Mouse (Mus musculus) brown adipose tissue, adult 24 weeks (tissue): ENCODE data around the gene Stat6. TPM values are rescaled to one million over a fixed set of nuclear protein-coding genes. Genes with fewer than 3 reads are reported as not detected.
A peak's percentile ranks its signal among the peaks of the same experiment; 100 is the strongest.

Source experiments
- H3K27ac ChIP-seq: fragments of 200-500 bp; replicated peaks from 2 replicates; pipeline ENCODE4 v1.5.1; 2012; ENCODE audit warnings: low read depth, mild to moderate bottlenecking, low read length
- H3K4me1 ChIP-seq: fragments of 200-500 bp; 2 replicates; pipeline ENCODE4 v1.6.1; 2012; ENCODE audit warnings: low read length, mixed read lengths; ENCODE audit not compliant: control insufficient read depth, insufficient read depth, insufficient read length
- H3K4me3 ChIP-seq: fragments of 200-500 bp; 2 replicates; pipeline ENCODE4 v1.5.1; 2012; ENCODE audit warnings: low read depth, mild to moderate bottlenecking, low read length, moderate library complexity; ENCODE audit not compliant: insufficient read depth
- polyA plus RNA-seq: library from polyadenylated mRNA; stranded (reverse); fragments of >200 nt; gene quantifications from 2 replicates; pipeline ENCODE4 v1.2.4, GENCODE M21; 2012; ENCODE audit not compliant: missing spikeins, insufficient read depth, insufficient read length

Stat6 gene
- polyA plus RNA-seq, 1 experiment = 24.7 TPM

DNA sequence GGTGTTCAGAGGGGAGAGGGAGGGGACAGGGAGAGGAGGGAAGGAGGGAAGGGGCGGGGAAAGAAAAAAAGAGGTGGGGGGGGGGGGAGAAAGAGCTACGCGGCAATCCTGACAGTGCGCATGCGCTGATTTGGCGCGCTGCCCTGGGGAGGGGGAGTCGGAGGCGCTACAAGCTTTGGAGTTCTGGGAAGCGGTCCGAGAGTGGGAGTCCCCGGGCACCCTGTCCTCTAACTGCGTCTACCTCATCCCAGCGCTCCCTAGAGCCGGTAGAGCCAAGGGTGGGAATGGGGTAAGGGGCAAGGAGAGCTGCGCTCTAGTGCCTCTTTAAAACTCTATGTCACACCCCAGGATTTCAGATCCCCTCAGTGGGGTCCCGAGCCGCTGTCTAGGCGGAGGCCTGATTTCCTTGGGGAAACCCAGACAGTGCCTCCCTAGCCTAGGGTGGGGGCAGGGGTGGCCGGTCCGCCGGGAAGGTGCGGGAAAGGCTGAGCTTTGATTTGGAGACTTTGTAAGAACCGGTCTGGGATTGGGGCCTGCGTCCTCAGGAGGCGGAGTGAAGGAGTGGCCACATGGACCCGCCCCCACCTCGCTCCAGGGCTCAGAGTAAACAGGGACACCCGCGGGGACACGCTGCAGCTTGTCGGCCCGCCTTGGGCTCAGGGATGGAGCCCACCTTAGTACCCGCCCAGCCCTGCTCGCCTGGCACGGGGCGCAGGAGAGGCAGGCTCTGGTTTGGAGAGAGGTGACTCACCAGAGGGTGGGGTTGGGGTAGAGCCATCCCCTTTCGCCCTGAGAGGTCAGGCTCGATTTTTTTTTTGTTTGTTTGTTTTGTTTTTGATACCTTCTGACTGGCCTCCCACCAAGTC, 21.4 kb upstream of the Stat6 start:
- H3K27ac ChIP-seq = peak overlapping the region; percentile 87
- peaks cover 17% of the 10 kb centered on the region for H3K4me1 ChIP-seq
- peak overlapping the region; percentile 70 for H3K4me3 ChIP-seq

DNA sequence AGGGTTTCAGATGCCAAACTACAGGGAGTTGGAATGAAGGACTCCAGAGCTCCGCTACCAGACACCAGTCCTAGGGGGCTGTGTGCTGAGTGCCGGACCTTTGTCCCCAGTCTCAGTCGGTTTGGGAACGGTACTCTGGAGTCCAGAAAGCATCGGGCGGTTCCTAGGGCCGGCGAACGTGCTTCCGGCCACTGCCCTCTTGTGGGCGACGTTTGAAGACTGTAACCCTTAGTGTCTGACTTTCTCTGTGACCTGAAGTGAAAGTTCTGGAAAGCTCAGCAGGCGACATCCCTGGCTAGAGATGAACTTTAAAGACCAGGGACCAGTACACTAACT, 20.8 kb upstream of the Stat6 start:
- Histone ChIP-seq H3K4me1 (peaks cover 13% of the 10 kb centered on the region), H3K4me3 (peak overlapping the region; percentile 70), H3K27ac (peak overlapping the region; percentile 87)

DNA sequence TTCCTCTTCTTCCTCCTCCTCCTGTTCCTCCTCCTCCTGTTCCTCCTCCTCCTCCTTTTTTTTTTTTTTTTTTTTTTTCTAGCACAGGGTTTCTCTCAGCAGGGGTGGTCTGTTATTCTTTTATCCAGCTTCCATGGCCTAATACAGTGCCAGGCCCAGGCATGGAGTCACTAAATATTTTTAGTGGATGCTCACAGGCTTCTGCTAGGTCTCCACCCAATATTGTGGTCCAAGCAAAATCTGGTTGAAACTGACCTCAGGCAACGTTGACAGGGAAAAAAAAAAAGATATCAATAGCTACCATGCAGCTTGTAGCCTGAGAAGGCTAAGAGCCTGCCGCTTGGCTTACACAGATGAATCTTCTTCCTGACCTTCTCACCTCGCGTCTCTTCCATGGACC, 20.1 kb upstream of the Stat6 start:
- Histone ChIP-seq H3K4me3 (no peak overlapping the region), H3K4me1 (peaks cover 7% of the 10 kb centered on the region; the same call in 1 of the 2 replicates), H3K27ac (peak overlapping the region; percentile 87)

DNA sequence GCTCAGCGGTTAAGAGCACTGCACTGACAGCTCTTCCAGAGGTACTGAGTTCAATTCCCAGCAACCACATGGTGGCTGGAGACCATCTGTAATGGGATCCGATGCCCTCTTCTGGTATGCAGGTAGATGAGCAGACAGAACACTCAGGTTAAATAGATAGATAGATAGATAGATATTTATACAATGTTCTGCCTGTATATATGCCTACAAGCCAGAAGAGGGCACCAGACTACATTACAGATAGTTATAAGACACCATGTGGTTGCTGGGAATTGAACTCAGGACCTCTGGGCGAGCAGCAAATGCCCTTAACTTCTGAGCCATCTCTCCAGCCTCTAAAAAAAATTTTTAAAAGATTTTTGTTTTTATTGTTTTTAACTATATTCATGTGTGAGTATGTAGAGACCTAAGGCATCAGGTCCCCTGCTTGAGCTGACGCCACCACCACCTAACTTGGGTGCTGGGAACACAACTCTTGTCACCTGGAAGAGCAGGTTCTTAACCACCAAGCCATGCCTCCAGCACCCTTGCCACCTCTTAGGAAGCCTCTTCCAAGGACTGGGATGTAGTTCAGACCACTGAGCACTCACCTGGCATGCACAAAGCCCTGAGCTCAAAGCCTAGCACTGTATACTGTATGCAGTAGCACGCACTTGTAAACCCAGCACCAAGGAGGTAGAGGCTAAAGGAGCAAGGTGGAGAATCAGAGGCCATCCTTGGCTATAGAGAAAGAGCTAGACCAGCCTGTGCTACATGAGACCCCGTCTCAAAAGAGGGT, 19.2 kb upstream of the Stat6 start:
- no peak overlapping the region for H3K4me3 ChIP-seq
- no peak overlapping the region for H3K27ac ChIP-seq
- peaks cover 3% of the 10 kb centered on the region; the same call in 1 of the 2 replicates for H3K4me1 ChIP-seq

DNA sequence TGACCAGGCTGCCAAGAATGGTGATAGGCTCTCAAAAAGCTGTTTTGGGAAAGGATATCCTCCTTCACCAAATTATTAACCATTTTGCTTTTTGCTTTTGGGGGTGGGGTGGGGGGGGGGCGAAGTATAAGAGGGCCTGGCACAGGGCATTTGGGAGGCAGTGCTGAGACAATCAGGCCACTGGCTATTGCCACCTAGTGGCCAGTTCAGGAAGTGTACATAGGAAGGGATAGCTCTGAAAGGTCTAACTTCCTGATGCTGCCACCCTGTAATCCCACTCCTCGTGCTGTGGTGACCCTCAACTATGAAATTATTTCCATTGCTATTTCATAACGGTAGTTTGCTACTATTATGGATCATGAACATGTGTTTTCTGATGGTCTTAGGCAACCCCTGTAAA, 16.4 kb upstream of the Stat6 start:
- no peak overlapping the region for H3K4me3 ChIP-seq
- H3K27ac ChIP-seq = no peak overlapping the region
- no peaks in the 10 kb centered on the region for H3K4me1 ChIP-seq

DNA sequence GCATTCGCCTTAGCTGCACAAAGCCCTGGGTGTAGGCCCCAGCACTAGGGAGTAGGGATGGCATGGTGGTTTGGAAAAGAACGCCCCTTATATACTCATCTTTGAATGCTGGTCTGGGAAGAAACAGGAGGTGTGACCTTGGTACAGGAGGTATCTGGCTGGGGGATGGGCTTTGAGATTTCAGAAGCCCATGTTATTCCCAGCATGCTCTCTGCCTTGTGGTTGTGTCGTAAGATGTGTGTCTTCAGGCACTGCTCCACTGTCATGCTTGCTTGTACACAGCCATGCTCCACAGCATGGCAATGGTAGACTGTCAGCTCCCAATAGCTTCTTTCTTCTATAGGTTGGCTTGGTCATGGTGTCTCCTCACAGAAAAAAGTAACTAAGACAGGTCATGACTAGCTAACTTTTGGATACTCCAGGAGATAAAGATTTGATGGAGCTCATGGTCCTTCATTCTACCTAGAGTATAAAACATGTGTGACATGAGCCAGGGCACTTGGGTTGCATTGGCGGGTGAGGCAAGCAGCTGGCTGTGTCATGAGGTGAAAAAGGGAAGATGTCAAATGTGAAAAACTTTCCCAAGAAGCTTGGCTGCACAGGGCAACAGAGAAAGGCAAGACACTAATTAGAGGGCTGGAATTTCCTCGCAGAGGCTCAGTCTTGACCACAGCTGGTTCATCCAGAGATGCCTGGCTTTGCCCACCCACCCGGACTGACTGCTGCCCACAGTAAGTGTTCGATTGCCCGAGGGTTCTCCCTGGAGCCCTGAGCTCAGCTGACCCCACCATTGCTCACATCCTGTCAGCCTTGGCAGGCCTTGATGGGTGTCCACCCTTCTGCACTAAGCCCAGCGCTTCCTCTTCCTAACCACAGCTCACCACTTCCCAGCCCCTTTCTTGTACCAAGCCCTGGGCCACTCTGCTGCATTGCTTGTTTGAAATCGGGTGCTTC, 11.2 kb upstream of the Stat6 start:
- peak overlapping the region; percentile 44; the same call in 1 of the 2 replicates for H3K27ac ChIP-seq

DNA sequence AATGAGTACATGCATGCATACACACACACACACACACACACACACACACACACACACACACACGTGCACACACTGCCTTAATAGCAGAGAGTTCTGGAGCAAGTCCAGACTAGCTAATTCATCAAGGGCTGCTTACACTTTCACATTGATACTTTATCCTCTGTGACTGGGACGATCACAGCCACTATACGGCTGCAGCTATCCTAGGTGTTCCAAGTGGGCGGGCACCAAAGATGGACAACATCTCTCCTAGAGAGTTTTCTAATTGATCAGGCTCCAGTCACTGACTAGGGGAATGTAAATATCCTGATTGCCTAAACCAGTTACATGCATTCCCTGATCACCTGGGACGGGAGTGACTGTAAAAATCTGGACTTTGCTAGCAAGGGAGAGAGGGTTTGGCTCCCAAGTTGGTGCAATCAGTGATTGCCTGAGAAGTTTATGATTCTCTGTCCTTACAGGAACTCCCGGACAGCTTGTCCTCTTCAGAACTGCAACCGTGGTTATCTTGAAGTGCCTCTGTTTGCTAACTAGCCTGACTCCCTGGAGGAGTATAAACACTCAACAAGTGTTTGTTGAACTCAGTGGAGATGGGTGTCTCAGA, 10.0 kb upstream of the Stat6 start:
- Histone ChIP-seq H3K4me1 (no peaks in the 10 kb centered on the region), H3K4me3 (no peak overlapping the region), H3K27ac (no peak overlapping the region)

More for the DNA sequence above, 11.2 kb upstream of the Stat6 start:
- no peaks in the 10 kb centered on the region for H3K4me1 ChIP-seq
- no peak overlapping the region for H3K4me3 ChIP-seq

DNA sequence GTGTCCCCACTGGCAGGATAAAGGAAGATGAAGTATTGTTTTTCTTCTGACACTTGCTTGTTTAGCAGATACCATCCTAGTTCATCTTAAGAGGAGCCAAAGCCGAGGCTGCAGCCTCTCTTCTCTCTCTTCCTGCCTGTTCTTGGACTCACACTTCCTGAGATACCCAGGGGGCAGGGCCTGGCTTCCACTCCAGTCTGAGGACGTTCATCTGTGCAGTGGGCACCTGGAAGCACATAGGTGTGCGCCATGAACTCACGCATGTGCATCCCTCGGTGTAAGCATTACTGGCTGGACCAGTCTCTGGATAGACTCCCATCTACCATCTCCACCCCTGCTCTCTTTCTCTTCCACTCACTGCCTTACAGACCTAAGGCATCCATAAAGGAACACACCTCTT, 2.4 kb upstream of the Stat6 start:
- Histone ChIP-seq H3K4me3 (no peak overlapping the region), H3K4me1 (no peaks in the 10 kb centered on the region; the same call in 1 of the 2 replicates), H3K27ac (no peak overlapping the region)

DNA sequence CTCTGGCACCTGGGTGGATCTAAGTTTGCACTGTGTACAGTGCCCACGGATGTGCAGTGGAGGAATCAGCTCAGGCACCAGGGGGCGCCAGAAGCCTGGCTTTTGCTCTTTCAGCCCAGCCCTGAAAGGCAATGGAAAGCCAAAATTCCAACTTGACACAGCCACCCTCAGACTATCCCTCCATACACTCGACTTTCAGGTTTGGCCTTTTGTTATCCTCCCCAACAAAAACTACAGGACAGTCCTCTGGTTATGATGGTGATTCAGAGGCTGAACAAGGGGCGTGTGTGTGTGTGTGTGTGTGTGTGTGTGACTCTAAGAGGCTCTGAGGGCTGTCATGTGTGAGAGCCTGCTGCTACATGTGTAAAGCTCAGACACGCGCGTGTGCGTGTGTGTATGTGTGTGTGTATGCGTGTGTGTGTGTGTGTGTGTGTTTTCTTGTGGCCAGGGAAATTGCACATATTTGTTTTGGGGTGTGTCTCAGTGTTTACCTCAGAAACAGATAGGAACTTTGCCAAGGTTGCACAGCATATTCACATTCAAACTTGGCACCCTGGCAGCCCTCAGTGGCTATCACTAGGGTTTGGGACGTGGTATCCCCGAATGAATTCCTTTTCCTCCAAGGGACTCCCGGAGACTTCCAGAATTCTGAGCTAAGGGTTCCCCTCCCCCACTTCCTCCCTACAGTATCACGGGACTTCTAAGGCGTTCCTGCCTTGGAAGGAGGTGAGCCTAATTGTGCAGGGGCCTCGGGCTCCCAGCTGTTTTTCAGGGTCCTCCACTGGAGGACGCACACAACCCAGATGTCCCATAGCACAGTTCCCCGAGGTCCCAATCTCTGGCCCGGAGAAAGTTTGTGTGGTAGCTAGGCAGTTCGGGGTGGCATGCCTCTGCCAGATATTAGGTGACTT, 670 bp upstream of the Stat6 start:
- peak overlapping the region; percentile 70 for H3K4me3 ChIP-seq
- peak overlapping the region; percentile 94 for H3K27ac ChIP-seq

DNA sequence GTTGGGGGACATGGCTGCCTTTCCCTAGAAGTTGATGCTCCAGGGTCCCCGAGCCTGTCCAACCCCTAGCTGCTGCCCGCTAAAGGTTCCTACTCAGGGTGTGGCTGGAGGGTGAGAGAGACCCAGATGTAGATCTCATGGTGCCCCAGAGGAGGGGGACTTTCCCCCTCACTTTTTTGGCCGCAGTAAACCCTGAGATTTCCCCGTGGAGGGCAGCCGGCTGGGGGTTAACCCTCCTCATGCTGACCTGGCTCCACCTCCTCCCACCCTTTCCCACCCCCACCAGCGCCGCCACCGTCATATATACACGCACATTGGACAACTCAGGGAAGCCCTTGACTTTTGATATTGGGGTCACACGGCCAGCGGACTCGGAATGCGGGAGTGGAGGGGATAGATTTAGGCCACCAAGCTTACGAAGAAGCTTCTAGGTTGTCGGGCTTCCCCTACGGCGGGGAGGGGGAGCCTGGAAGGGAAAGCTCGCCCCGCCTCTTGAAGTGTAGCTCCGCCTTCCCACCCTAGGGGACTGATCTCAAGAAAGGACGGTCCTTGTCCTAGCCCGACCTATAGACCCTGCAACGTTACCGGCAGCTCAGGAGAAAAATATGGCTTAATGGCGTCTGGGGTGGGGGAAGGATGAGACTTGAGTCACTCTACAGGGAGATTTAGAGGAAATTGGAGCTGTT, 910 bp downstream of the Stat6 start:
- H3K4me3 ChIP-seq = peak overlapping the region; percentile 70
- peak overlapping the region; percentile 94 for H3K27ac ChIP-seq
- H3K4me1 ChIP-seq = no peaks in the 10 kb centered on the region; the same call in 1 of the 2 replicates

More for the DNA sequence above, 670 bp upstream of the Stat6 start:
- no peaks in the 10 kb centered on the region; the same call in 1 of the 2 replicates for H3K4me1 ChIP-seq

DNA sequence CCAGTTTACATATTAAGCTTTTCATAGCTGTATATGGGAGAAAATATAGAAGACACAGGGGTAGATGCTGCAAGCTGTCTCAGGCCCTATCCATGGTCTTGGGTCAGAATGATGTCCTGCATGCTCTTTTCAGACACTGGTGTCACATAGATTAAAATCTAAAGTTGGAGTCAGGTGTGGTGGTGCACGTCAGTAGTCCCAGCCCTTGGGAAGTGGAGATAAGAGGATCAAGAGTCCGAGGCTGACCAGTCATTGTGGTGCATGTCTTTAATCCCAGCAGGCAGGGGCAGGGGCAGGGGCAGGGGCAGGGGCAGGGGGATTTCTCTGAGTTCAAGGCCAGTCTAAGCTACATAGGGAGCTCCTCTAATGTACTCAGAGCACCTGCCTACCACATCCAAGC, 3.0 kb downstream of the Stat6 start:
- no peak overlapping the region for H3K4me3 ChIP-seq
- no peaks in the 10 kb centered on the region; the same call in 1 of the 2 replicates for H3K4me1 ChIP-seq
- H3K27ac ChIP-seq = no peak overlapping the region

DNA sequence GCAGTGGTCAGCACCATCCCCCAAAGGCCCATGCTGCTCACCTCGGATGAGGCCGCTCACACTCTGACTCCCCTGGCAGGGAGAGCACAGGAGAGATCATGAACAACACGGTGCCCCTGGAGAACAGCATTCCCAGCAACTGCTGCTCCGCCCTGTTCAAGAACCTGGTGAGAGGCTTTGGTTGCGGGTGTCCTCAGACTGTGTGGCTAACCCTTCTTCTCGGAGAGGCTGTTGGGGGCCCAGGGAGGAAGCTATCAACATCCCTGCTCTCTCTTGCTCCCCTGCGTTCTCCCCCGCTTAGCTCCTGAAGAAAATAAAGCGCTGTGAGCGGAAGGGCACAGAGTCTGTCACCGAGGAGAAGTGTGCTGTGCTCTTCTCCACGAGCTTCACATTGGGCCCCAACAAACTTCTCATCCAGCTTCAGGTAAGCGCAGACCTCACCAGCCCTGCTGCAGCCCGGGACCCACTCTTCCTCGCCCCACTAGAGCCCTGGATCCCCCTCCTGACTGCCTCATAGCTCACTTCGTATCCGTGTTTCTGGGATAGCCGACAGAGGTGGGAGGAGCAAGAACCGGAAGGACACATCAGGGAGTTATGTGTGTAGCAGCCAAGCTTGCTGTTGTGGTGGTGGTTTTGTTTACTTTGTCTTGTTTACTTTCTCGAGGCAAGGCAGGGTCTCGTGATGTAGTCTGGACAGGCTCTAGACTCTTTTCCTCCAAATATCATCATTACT, 10.3 kb downstream of the Stat6 start:
- no peak overlapping the region for H3K27ac ChIP-seq
- H3K4me1 ChIP-seq = no peaks in the 10 kb centered on the region
- H3K4me3 ChIP-seq = no peak overlapping the region
